Mouse (Mus musculus): ENCODE data around the gene Lbh. TPM values are rescaled to one million over a fixed set of nuclear protein-coding genes. Genes with fewer than 3 reads are reported as not detected.

Gene Lbh
- polyA plus RNA-seq, 1 experiment from 2014 or later = 5.3 TPM

- Histone ChIP-seq H3K9ac (no peak overlapping the region), H3K4me2 (no peak overlapping the region), H3K4me3 (replicated peaks) (no peak overlapping the region), H3K9me3 (no peaks in the 10 kb centered on the region), H3K27ac (no peak overlapping the region), H3K4me1 (peaks cover 4% of the 10 kb centered on the region; the same call in 1 of the 2 replicates), H3K27me3 (replicated peaks) (no peaks in the 10 kb centered on the region), H3K36me3 (no peaks in the 10 kb centered on the region)
- no peak for ATAC-seq (ENCODE audit: insufficient read depth, low FRiP score, low read depth)
- 70% methylated on average over 9 of the region's 9 CpGs for WGBS
Observed at GRCm38 (mm10) chr17:72948119-72948518, 30.0 kb downstream of the Lbh start.

- Histone ChIP-seq H3K4me1 (peaks cover 4% of the 10 kb centered on the region; the same call in 1 of the 2 replicates), H3K27ac (no peak overlapping the region), H3K9ac (no peak overlapping the region), H3K36me3 (no peaks in the 10 kb centered on the region), H3K4me2 (no peak overlapping the region), H3K27me3 (replicated peaks) (no peaks in the 10 kb centered on the region), H3K4me3 (replicated peaks) (no peak overlapping the region), H3K9me3 (no peaks in the 10 kb centered on the region)
- no peak for ATAC-seq (ENCODE audit: insufficient read depth, low FRiP score, low read depth)
- 85% methylated on average over 7 of the region's 7 CpGs for WGBS
Observed at GRCm38 (mm10) chr17:72949247-72949701, 31.2 kb downstream of the Lbh start.

GRCm38 (mm10) chr17:72951331-72951730, 33.2 kb downstream of the Lbh start:
- Histone ChIP-seq H3K9me3 (no peaks in the 10 kb centered on the region), H3K36me3 (no peaks in the 10 kb centered on the region), H3K27ac (no peak overlapping the region), H3K9ac (no peak overlapping the region), H3K4me3 (replicated peaks) (no peak overlapping the region), H3K4me1 (peaks cover 9% of the 10 kb centered on the region; the same call in 1 of the 2 replicates), H3K27me3 (replicated peaks) (no peaks in the 10 kb centered on the region), H3K4me2 (no peak overlapping the region)
- WGBS = 66% methylated on average over 6 of the region's 6 CpGs
- ATAC-seq (ENCODE audit: insufficient read depth, low FRiP score, low read depth) = no peak

GRCm38 (mm10) chr17:72953811-72954685, 35.9 kb downstream of the Lbh start:
- no peaks in the 10 kb centered on the region for H3K27me3 ChIP-seq (replicated peaks)
- no peak for ATAC-seq (ENCODE audit: insufficient read depth, low FRiP score, low read depth)
- H3K9me3 ChIP-seq = no peaks in the 10 kb centered on the region
- WGBS = 62% methylated on average over 6 of the region's 6 CpGs
- no peak overlapping the region for H3K27ac ChIP-seq
- H3K36me3 ChIP-seq = no peaks in the 10 kb centered on the region
- no peak overlapping the region for H3K4me3 ChIP-seq (replicated peaks)
- no peak overlapping the region for H3K9ac ChIP-seq
- no peak overlapping the region for H3K4me2 ChIP-seq
- 0 out of 2 replicates have a peak, but pooled peaks cover 5% of the 10 kb centered on the region for H3K4me1 ChIP-seq

- Histone ChIP-seq H3K9me3 (no peaks in the 10 kb centered on the region), H3K9ac (no peak overlapping the region), H3K4me1 (0 out of 2 replicates have a peak, but pooled peaks cover 5% of the 10 kb centered on the region), H3K4me3 (replicated peaks) (no peak overlapping the region), H3K27ac (no peak overlapping the region), H3K27me3 (replicated peaks) (no peaks in the 10 kb centered on the region), H3K4me2 (no peak overlapping the region), H3K36me3 (no peaks in the 10 kb centered on the region)
- WGBS = 38% methylated on average over 2 of the region's 2 CpGs
- ATAC-seq (ENCODE audit: insufficient read depth, low FRiP score, low read depth) = no peak
Observed at GRCm38 (mm10) chr17:72955534-72955933, 37.4 kb downstream of the Lbh start.

- H3K4me2 ChIP-seq = no peak overlapping the region
- H3K9me3 ChIP-seq = no peaks in the 10 kb centered on the region
- H3K9ac ChIP-seq = no peak overlapping the region
- no peak overlapping the region for H3K4me3 ChIP-seq (replicated peaks)
- ATAC-seq (ENCODE audit: insufficient read depth, low FRiP score, low read depth) = 0 out of 2 replicates have a peak, but pooled peaks have one; percentile 18
- H3K27me3 ChIP-seq (replicated peaks) = no peaks in the 10 kb centered on the region
- H3K27ac ChIP-seq = no peak overlapping the region
- H3K36me3 ChIP-seq = no peaks in the 10 kb centered on the region
- H3K4me1 ChIP-seq = 0 out of 2 replicates have a peak, but pooled peaks cover 5% of the 10 kb centered on the region
- WGBS = 75% methylated on average over 6 of the region's 6 CpGs
Observed at GRCm38 (mm10) chr17:72957016-72957415, 38.9 kb downstream of the Lbh start.

- H3K4me3 ChIP-seq (replicated peaks) = no peak overlapping the region
- no peak for ATAC-seq (ENCODE audit: insufficient read depth, low FRiP score, low read depth)
Observed at GRCm38 (mm10) chr17:72958886-72959285, 40.8 kb downstream of the Lbh start.

GRCm38 (mm10) chr17:72959497-72960039, 41.5 kb downstream of the Lbh start:
- Histone ChIP-seq H3K4me1 (0 out of 2 replicates have a peak, but pooled peaks cover 5% of the 10 kb centered on the region), H3K9me3 (no peaks in the 10 kb centered on the region), H3K27ac (no peak overlapping the region), H3K4me3 (replicated peaks) (no peak overlapping the region), H3K36me3 (no peaks in the 10 kb centered on the region), H3K4me2 (no peak overlapping the region), H3K9ac (no peak overlapping the region), H3K27me3 (replicated peaks) (no peaks in the 10 kb centered on the region)
- no peak for ATAC-seq (ENCODE audit: insufficient read depth, low FRiP score, low read depth)
- WGBS = 60% methylated on average over 5 of the region's 5 CpGs

More at GRCm38 (mm10) chr17:72958886-72959285, 40.8 kb downstream of the Lbh start:
- Histone ChIP-seq H3K27me3 (replicated peaks) (no peaks in the 10 kb centered on the region), H3K9ac (no peak overlapping the region), H3K4me1 (0 out of 2 replicates have a peak, but pooled peaks cover 5% of the 10 kb centered on the region), H3K9me3 (no peaks in the 10 kb centered on the region), H3K4me2 (no peak overlapping the region), H3K36me3 (no peaks in the 10 kb centered on the region), H3K27ac (no peak overlapping the region)
- 78% methylated on average over 5 of the region's 5 CpGs for WGBS

- ATAC-seq (ENCODE audit: insufficient read depth, low FRiP score, low read depth) = no peak
- 90% methylated on average over 4 of the region's 4 CpGs for WGBS
Observed at GRCm38 (mm10) chr17:72960243-72960642, 42.1 kb downstream of the Lbh start.

GRCm38 (mm10) chr17:72960873-72961272, 42.8 kb downstream of the Lbh start:
- Histone ChIP-seq H3K9ac (no peak overlapping the region), H3K4me2 (no peak overlapping the region), H3K36me3 (no peaks in the 10 kb centered on the region), H3K4me1 (no peaks in the 10 kb centered on the region), H3K9me3 (no peaks in the 10 kb centered on the region), H3K27ac (no peak overlapping the region), H3K4me3 (replicated peaks) (no peak overlapping the region), H3K27me3 (replicated peaks) (no peaks in the 10 kb centered on the region)
- 74% methylated on average over 2 of the region's 2 CpGs for WGBS
- no peak for ATAC-seq (ENCODE audit: insufficient read depth, low FRiP score, low read depth)

More at GRCm38 (mm10) chr17:72960243-72960642, 42.1 kb downstream of the Lbh start:
- H3K4me2 ChIP-seq = no peak overlapping the region
- H3K27me3 ChIP-seq (replicated peaks) = no peaks in the 10 kb centered on the region
- no peak overlapping the region for H3K27ac ChIP-seq
- no peaks in the 10 kb centered on the region for H3K9me3 ChIP-seq
- no peak overlapping the region for H3K4me3 ChIP-seq (replicated peaks)
- 0 out of 2 replicates have a peak, but pooled peaks cover 2% of the 10 kb centered on the region for H3K4me1 ChIP-seq
- no peak overlapping the region for H3K9ac ChIP-seq
- H3K36me3 ChIP-seq = no peaks in the 10 kb centered on the region

GRCm38 (mm10) chr17:72961953-72962630, 44.0 kb downstream of the Lbh start:
- Histone ChIP-seq H3K4me2 (no peak overlapping the region), H3K9me3 (no peaks in the 10 kb centered on the region), H3K27me3 (replicated peaks) (no peaks in the 10 kb centered on the region), H3K4me1 (0 out of 2 replicates have a peak, but pooled peaks cover 3% of the 10 kb centered on the region), H3K27ac (no peak overlapping the region), H3K4me3 (replicated peaks) (no peak overlapping the region), H3K36me3 (no peaks in the 10 kb centered on the region), H3K9ac (no peak overlapping the region)
- no peak for ATAC-seq (ENCODE audit: insufficient read depth, low FRiP score, low read depth)
- 74% methylated on average over 8 of the region's 8 CpGs for WGBS
